Mouse (Mus musculus): ENCODE results near the gene Abcg5.

Abcg5 gene

DNA sequence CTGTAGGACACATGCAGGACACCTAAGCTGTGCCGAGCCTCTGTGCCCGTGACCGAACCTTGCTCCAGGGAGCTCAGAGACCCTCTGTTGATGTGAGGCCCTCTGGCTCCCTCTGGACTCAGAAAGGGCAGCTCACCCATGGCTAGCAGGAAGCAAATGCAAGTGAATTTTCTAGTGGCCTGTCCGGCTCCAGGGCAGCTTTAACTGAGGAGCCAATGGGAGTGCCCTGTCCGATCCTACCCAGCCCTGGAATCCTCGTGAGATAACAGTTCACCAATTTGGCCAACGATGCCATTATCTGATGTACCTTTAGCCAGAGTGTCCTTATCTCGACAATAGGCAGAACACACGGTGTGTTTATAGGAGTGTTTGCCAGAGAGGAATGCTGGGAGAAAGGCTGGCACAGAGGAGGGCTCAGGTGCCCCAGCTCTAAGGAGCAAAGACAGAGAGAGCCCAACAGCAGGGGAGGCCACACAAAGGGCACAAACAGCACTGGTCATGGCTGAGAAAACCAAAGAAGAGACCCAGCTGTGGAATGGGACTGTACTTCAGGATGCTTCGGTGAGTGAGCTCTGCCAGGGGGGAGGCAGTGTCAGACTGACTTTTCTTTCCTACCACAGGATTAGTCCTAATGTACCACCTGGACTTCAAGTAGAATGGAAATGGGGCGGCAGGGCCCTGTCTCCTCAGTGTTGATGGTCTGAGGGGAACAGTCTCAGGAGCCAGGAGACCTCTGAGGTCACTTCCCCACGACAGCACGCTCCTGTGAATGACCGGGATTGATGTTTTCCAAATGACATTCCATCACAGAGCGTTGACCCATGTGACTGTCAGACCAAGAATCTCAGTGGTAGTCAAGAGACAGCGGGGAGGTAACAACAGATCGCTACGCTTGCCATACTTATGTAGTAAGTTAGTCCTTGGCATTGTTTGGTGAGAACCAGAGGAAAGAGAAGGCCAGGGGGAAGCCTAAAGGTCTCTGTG lies at the start of gene Abcg5:
TSS of gene Abcg5 (minus strand) at position 278 of the 984 bp plus-strand sequence.
- DNase-seq (ENCODE audit: low spot score in 2 of 2) = no peak

DNA sequence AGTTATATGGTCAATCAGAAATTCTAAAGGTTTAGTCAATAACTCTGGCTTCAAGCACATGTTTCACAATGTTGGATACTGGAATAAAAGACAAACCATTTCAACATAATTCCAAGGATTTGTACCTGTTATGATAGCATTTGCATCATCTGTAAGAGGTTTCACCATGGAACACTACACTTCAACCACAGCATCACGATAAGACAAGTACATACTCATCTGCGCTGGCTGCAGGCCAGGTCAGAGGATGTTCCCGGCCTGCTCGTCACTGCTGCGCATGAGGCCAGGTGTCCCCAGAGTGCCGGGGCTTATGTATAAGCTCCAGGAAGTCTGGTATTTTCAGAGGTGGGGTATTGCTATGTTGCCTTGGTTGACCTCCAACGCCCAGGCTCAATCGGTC lies 49.8 kb upstream of the Abcg5 start:
- no peak for DNase-seq (ENCODE audit: low spot score in 2 of 2)

DNA sequence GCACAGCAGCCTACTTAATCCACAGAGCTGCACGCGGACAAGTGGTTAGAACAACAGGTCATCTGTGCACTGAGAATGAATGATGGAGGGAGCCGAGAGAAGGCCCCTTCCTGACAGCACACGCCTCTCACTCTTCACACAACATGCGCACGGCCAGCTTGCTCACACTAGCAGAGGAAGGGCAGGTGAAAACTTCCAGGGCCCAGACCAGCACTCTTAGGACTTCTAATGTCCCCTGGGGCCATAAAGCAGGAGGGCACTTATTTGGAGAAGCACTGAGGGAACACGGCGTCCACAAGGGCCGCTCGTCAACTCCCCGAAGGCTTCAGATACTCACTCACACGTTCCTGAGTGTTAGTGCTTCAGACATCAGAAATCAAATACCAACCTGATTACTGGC lies 48.5 kb upstream of the Abcg5 start:
- DNase-seq (ENCODE audit: low spot score in 2 of 2) = no peak

DNA sequence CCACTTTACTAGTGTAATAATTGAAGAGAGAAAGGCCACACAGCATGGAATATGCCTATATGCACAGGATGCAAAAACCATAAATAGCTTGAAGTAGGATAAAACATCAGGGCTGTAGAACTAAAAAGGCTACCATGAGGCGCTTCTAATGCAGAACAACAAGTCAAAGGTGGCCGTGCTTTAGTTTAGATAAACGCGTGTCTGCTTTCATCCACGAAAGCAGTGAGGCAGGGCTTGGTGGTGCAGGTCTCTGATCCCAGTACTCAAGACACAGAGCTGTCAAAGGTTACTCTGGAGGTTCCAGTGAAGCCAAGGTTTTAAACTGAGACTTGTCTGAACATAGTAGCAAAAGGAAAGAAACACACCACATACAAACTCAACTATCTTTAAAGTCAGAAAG lies 46.3 kb upstream of the Abcg5 start:
- no peak for DNase-seq (ENCODE audit: low spot score in 2 of 2)

DNA sequence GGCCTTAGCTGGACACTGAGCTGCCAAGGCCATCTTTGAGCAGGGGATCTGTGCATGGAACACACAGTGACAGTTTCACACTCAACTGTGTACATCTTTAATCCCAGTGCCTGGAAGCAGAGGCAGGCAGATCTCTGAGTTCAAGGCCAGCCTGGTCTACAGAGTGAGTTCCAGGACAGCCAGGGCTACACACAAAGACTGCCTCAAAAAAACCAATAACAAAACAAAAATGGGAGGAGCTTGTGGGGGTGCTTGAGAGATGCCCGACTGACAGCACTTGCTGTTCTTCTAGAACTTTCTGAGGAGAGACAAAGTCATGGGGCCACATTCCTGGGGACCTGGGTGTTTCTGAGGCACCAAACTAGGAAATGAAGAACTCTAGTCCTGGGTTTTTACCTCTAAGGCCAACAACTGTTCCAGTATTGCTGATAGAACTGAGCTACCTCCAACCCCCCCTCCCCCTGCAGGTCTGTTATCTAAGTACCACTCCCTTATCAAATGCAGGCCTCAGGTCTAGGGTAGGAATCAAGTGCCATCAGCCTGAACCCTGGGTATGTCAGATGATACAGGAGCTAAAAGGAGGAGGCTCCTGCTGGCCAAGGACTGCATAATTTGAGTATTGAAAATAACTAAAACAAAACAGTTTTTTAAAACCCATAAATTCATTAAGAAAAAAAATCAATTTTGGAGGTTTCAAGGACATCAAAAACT lies 45.5 kb upstream of the Abcg5 start:
- no peak for DNase-seq (ENCODE audit: low spot score in 2 of 2)

DNA sequence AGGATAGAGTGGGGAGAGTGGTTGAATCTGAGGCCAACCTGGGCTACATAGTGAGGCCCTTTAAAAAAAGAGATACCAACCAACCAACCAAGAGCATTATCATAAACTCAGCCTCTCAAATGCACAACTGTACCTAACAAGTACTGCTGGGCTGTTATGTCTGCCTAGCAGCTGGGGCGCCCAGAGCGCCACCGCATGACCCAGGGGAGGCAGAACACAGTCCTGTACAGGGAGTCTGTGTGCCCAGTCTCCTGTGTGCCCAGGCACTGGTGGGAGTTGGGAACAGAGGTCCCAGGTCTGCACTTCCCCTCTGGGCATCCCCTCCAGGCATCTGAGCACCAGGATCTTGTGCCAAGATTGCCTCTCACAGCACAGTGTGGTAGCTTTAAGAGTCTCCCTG lies 42.4 kb upstream of the Abcg5 start:
- no peak for DNase-seq (ENCODE audit: low spot score in 2 of 2)

DNA sequence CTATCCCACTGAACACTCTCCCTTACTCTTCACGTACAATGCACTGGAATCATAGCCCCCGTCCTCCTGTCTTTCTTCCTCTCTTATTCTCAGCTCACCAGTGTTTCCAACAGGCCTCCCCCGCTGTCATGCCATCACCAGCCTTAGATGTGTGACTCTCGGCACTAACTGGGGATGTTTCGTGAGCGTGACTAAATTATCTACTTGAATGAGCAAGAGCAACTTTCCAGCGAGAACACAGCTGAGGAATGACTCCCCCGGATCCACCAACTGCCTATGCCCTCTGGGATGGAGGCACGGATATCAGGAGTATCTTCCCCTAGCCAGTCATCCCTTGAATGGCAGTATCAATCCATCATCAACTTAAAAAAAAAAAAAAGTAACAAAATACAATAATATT lies 41.2 kb upstream of the Abcg5 start:
- DNase-seq (ENCODE audit: low spot score in 2 of 2) = no peak

DNA sequence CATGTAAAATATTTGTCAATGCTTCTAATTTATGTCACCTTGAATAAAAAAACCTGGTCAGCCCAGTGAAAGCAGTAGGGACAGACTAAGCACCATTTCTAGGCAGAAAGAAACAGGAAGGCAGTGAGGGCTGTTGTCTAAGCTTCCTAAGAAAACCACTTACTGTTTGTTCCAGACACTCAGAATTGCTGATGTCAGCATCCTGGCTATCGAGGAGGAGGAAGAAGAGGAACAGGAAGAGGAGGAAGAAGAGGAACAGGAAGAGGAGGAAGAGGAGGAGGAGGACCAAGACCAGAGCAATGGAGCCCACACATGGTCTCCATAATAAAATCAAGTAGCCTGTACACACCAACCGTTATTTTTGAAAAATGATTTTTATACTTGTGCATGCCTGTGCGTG lies 36.3 kb upstream of the Abcg5 start:
- DNase-seq (ENCODE audit: low spot score in 2 of 2) = no peak

DNA sequence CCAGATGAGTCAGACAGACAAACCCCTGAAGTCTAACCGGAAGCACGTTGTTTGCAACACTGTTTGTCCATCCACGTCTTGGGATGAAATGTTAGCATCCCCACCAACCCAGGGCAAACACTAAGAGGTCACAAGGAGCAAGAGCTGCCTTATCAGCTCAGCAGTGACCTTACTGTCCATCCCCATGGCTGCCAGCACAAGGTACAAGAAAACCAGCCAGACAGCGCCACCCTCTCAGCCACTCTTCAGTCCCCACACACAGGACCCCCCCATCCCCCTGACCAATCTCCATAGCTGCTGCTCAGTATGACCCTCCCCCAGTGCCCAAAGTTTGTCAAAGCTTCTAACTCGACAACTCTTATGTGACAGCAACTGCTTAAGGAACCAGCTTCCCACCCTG lies 34.6 kb upstream of the Abcg5 start:
- DNase-seq (ENCODE audit: low spot score in 2 of 2) = no peak

DNA sequence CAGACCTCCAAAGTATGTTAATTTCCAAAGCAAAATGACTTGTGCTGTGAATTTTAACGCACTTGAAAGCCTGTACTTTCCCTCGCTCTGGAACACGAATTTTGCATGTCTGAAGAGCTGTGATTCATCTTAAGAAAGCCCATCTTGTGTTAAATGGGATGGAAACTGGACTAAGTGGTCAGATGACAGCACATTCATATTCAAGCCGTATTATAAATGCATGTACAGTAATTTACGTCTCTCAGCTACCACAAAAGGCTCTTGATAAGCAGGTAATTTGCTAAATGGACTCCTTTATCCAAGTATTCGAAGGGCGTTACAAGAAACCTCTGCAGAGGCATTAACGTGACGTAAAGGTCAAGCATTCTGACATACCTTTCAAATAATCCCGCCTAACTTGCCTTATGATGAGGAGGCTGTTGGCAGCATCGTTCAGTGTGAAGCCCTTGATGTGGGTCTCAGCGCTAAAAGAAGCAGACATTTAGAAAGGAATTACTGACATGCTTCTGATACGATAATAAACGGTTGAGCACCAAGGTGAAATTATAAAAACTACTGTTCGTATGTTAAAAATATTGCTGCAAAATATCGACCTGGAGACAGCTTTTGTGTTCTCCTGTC lies 33.6 kb upstream of the Abcg5 start:
- no peak for DNase-seq (ENCODE audit: low spot score in 2 of 2)

DNA sequence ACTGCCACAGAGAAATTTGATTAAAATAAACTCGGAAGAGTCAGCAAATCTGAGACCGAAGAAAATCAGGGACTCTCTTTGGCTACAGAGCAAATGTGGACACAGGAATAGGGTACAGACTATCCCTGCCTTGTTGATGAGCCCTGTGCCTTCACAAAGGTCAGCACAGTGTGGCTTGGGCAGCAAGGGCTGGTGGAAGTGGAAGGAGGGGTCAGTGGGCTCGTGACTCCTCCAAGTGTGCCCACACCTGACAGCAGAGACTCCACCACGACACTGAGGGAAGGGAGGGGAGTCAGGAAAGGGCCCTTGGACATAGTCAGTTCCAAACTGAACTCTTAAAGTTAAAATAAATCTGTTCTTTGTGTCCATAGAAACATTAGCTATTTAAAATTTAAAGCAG lies 32.1 kb upstream of the Abcg5 start:
- DNase-seq (ENCODE audit: low spot score in 2 of 2) = no peak

DNA sequence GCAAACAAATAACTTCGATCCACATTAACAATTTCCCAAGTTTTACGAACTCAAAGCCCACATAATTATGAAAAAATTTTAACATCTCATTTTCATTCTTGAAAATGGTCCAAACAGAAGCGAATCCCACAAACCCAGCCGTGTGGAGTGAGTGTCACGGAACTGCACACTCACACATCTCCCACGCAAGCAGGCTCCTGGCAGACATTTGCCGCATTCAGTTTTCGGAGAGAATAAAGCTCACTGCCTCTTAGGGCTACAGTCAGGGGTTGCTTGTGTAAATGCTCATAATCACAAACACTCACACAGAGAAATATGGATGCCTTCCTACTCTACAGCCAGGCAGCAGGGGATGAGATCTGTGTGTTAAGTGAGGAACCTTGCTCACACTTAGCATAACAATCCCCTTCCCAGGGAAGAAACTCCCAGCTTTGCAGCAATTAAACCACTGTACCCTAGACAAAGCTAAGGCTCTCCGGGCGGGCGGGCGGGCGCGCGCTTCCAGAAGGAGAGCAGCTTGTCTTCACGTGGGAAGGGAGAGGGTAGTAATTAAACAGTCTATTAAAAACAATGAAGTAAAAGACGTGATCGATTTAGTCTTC lies 30.9 kb upstream of the Abcg5 start:
- DNase-seq (ENCODE audit: low spot score in 2 of 2) = no peak

DNA sequence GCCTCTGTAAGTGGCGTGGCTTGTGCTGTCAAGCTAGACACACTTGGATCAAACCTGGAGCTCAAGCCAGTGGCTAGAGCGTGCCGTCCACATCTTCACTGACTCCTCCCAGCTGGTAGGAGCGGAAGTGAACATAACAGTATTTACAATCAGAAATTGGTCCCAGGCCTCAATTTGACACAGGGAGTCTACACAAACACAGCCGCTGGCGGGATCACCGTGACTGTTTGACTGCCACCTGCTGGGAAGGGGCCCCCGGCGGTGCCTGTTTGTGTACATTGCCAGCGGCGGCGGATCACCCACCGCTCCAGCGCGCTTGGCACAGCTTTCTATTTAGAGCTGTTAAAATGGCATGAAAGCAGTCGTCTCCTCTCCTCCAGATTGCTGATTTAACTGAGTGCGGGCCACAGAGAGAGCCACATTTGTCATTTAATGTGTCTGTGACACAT lies 26.6 kb upstream of the Abcg5 start:
- no peak for DNase-seq (ENCODE audit: low spot score in 2 of 2)

DNA sequence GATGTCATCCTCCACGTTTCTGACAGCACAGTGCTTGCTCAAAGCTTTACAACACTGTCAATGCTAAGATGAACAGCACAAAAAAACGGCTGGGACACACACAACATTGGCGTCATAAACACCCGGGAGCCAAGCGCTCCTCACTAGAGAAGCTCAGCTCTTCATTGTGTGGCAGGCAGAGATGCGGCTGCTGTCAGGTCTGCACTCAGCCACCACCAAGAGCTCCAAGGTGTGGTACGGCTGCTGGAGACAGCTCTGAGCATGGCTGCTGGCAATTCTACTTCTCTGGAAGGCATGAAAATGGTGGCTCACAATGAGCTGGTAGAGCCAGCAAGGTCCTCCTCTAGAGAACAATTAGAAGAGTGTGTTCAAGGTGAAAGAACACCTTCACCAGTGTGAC lies 26.0 kb upstream of the Abcg5 start:
- DNase-seq (ENCODE audit: low spot score in 2 of 2) = no peak

DNA sequence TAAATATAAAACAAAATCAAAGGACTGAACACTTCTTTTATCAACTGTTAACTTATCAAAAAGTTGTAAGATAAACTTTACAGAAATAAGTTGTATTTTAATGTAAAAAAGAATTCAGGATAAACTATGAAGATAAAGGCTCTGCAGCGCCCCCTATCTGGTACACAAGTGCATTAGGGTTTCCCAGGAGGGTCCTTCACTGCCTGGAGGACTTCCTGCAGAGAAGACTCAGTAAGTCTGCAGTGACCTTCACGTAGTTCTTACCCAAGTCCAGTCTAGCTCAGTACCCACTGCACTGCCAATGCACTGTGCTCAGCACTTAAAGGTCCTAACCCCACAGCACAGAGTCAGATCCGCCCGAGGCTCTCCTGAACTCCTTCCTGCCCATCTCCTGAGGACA lies 24.6 kb upstream of the Abcg5 start:
- no peak for DNase-seq (ENCODE audit: low spot score in 2 of 2)

DNA sequence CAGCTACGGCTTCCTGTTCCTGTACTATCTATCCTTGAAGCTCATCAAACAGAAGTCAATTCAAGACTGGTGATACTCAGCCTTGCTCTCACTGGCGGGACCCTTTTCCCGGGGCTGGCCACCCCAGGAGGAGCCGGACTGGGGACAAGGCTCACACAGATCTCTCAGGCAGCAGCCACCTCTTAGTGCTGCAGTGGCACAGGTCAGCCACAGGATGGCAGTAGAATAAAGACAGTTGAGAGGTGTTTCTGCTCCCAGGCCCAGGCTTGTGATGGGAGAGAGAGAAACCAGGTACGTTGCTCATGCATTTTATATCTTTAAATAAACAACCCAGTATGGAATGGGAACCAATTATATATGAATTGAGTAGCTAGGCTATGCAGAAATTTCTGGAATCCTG lies 15.9 kb upstream of the Abcg5 start:
- DNase-seq (ENCODE audit: low spot score in 2 of 2) = peak in 1 of 2 experiments; percentile 31

DNA sequence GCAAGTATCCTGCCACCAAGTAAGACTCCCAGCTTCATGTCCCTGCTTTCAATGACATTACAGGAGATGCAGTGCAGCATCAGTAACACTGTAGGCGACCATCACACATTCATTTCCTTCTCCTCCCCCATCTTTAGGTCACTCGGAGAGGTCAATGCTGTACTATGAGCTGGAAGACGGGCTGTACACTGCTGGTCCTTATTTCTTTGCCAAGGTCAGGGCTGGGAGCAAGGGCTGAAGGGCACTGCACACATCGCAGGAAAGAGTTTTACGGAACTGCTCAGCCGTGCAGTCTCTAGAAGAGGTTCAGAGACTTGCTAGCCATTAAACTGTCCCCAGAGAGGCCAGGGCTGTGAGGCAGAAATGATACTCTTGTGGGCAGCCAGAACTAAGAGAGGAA lies 13.7 kb upstream of the Abcg5 start:
- DNase-seq (ENCODE audit: low spot score in 2 of 2) = no peak

DNA sequence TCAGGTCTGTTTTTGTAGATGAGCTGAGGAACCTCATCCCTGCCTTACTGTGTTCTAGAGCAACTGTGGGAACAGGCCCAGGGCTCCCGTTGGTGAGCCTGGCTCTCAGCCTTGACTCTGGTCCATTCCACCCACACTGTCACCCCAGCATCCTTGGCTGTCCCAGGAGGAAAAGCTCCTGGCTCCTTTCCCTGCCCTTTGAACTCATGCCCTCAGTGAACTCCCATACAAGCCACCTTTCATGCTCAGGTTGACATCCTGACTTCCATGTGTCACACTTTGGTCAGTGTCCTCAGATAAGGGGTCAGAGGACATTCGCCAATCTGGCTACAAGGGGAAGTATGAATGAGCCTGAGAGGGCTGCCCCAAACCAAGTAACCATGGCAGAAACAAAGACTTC lies 10.9 kb upstream of the Abcg5 start:
- DNase-seq (ENCODE audit: low spot score in 2 of 2) = no peak

DNA sequence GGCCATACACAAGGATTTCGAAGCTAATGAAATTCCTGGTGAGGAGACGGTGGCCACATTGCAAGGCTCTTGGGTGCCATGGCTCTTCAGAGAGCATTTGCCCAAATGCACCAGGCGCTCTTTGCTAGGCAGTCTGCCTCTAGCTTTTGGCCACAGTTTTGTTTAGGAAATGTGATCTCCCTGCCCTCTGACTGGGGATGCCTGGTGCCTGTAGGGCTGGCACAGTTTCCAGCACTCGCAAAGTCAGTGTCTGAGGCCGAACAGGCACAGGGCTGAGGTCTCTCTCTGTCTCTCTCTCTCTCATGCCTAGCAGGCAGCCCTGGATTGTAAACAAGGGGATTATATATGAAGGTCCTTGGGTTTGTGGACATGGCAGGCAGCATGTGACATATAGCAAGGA lies 7.3 kb upstream of the Abcg5 start:
- no peak for DNase-seq (ENCODE audit: low spot score in 2 of 2)

DNA sequence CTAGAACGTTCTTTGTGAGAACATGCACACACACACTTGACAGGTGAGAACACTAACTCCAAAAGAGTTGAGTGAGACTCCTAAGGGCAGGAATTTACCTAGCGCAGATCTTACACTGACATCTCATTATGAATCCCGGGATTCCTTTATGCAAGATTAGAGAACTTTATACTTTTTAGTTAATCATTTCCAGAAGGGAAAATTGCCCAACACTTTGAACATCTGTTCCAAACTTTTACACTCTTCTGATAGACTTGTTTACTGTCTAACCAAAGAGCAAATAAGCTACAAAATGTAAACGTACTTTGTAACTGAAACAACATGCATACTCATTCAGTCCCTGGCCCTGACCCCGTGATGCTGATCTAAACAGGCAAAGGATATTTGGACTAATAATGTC lies 6.5 kb upstream of the Abcg5 start:
- DNase-seq (ENCODE audit: low spot score in 2 of 2) = no peak

DNA sequence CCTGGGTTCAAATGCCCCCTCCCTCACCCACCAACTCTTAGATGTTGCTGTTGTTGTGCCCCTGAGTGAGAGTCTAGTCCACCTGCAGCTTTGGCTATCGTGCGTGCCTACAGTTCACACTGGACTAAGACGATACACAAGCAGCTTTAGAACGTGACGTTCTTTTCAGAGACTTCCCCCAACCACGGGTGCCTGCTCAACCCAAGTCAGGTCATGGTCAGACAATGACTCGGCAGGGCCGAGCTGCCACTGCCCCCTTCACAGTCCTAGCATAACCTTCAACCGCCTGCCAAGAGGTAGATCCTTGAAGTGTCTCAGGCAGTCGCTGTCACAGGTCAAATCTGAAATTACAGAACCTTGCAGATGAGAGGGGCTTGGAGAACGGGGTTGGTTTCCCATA lies 6.0 kb upstream of the Abcg5 start:
- DNase-seq (ENCODE audit: low spot score in 2 of 2) = no peak

DNA sequence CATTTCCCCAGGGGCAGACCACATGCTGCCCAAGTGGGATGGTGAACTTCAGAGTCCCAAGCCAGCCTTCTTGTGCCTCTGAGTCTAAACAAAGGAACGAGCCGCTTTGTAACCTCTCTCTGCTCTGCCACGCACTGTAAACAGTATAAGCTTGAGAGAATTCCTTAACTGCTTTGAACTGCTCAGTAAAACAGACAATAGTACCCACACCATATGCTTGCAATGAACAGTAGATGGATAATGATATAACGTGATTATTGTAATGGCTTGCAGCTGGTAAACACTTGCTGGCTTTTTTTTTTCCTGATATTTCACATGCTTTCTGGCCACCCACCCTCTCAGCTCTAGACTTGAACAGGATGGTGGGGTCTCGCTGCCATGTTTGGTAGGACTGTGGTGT lies 5.2 kb upstream of the Abcg5 start:
- no peak for DNase-seq (ENCODE audit: low spot score in 2 of 2)
